Mouse (Mus musculus): Measurements from ENCODE around the gene Mtch2.

The Mtch2 gene

DNA sequence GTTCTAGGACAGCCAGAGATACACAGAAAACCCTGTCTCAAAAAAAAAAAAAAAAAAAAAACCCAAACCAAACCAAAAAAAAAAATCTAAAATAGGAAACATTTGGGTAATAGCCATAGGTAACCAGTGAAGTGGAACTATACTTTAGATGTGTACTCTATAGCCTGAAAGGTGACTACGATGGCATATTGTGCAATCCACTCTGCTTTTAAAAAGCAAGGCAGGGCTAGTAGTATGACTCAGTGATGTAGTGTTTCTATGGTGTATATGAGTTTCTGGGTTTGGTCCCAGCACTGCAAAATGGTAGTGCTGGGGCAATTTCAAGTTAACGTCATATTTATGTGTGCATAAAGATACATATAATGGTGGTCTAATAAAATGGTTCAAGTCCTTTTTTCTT lies 59.8 kb downstream of the Mtch2 start:
- DNase-seq (ENCODE audit: low spot score) = no peak

DNA sequence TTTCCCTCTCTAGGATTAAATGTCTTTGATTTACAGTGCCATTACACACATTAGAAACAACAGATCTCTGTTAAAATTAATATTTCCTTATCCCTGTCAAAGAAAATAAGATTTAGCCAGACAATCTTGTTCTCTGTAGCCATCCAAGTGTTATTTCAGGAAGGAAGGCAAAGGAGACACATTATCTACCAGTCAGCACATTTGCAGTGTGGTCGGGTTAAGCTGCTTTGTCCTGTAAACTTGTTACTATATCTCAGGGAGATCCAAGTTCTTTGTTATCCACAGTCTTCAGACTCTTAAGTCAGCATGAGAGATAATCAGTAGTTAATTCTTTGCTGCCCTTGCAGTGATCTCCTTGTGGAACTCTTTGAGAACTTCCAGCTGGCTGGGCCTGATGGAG lies 63.9 kb downstream of the Mtch2 start:
- DNase-seq (ENCODE audit: low spot score) = no peak

- DNase-seq (ENCODE audit: low spot score) = no peak
These were observed 64.7 kb downstream of the Mtch2 start for GRCm38 (mm10) chr2:90911668-90912067.

DNA sequence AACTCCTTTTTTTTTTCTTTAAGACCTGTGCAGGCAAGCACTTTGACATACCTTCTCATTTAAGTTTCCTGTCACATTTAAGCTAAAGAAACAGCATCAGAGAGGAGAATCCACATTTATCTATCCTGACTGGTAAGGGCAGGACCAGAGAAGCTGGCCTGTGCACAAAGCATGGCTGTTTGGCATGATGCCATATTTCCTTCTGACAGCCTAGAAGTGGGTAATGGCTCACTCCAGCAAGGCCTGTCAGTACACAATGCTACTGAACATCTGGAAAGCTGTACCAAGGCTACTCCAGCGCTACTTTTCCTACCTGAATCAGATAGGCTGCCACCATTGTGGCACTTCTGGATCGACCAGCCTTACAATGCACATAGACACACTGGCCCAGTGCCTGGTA lies 66.7 kb downstream of the Mtch2 start:
- no peak for DNase-seq (ENCODE audit: low spot score)

DNA sequence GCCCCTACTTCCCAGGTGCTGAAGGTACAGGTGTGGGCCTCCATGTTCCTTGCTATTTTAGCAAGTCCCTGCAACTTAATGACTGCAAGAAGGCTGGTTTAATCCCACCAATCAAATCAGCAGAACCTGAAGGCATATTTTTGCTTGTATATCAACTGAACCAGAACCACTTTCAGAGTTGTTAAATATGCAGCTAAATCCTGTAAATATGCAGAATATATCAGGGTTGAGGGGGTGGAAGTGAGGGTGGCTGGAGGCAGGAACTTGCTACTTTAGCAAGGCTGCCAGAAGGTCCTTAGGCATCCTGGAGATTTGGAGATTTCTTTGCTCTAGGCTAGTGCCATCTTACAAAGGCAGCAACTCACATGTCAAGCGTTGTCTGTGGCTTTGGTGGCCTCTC lies 68.6 kb downstream of the Mtch2 start:
- DNase-seq (ENCODE audit: low spot score) = no peak
